Mouse (Mus musculus) C2C12 (cell line): ENCODE results near the gene Ppp1r2. TPM values are rescaled to one million over a fixed set of nuclear protein-coding genes. Genes with fewer than 3 reads are reported as not detected.

Experiments used
- H3K27me3 ChIP-seq: one replicate; pipeline ENCODE4 v1.6.1; 2011; ENCODE audit not compliant: control insufficient read depth, insufficient read depth, insufficient read length
- H3K36me3 ChIP-seq: one replicate; pipeline ENCODE4 v1.6.1; 2011; ENCODE audit not compliant: control insufficient read depth, insufficient read depth
- H3K4me3 ChIP-seq: one replicate; pipeline ENCODE4 v1.5.1; 2011; ENCODE audit warnings: mild to moderate bottlenecking, control low read depth; ENCODE audit not compliant: poor library complexity, insufficient read depth, severe bottlenecking
- H3K79me2 ChIP-seq: one replicate; pipeline ENCODE4 v1.6.1; 2011; ENCODE audit not compliant: control insufficient read depth, insufficient read depth
- H3K79me3 ChIP-seq: one replicate; pipeline ENCODE4 v1.6.1; 2011; ENCODE audit warnings: low read depth, control low read depth
- H3ac ChIP-seq: one replicate; pipeline ENCODE3; 2011; ENCODE audit warnings: low read depth; ENCODE audit not compliant: control insufficient read depth, insufficient read length
- CEBPB ChIP-seq: IDR thresholded peaks from one replicate; pipeline ENCODE4 v1.6.1; 2011; ENCODE audit warnings: low read depth, mild to moderate bottlenecking, control low read depth, moderate library complexity
- CTCF ChIP-seq: IDR thresholded peaks from one replicate; pipeline ENCODE4 v1.5.1; 2011; ENCODE audit not compliant: control insufficient read depth, insufficient read depth, insufficient read length
- FOSL1 ChIP-seq: IDR thresholded peaks from one replicate; pipeline ENCODE4 v1.8.0; 2011; ENCODE audit warnings: mild to moderate bottlenecking, low read length; ENCODE audit not compliant: poor library complexity, insufficient read depth, severe bottlenecking
- MAX ChIP-seq: IDR thresholded peaks from one replicate; pipeline ENCODE4 v1.6.1; 2011; ENCODE audit warnings: mild to moderate bottlenecking, control low read depth
- MYOD1 ChIP-seq: IDR thresholded peaks from one replicate; pipeline ENCODE4 v1.6.1; 2011; ENCODE audit warnings: low read depth; ENCODE audit not compliant: control insufficient read depth, insufficient read length
- MYOG ChIP-seq: IDR thresholded peaks from one replicate; pipeline ENCODE4 v1.6.1; 2011; ENCODE audit not compliant: control insufficient read depth, insufficient read length; ENCODE audit errors: extremely low read depth
- USF1 ChIP-seq: IDR thresholded peaks from one replicate; pipeline ENCODE4 v1.6.1; 2011; ENCODE audit warnings: low read depth, mild to moderate bottlenecking, control low read depth, moderate library complexity
- polyA plus RNA-seq: library from polyadenylated mRNA; unstranded; fragments of >200 nt; fragmentation: generic; extraction: Trizol; gene quantifications from one replicate; pipeline ENCODE4 v1.2.1, GENCODE M21; 2012; ENCODE audit warnings: missing spikeins

Ppp1r2 gene
- polyA plus RNA-seq, 1 experiment = 39.9 TPM

DNA sequence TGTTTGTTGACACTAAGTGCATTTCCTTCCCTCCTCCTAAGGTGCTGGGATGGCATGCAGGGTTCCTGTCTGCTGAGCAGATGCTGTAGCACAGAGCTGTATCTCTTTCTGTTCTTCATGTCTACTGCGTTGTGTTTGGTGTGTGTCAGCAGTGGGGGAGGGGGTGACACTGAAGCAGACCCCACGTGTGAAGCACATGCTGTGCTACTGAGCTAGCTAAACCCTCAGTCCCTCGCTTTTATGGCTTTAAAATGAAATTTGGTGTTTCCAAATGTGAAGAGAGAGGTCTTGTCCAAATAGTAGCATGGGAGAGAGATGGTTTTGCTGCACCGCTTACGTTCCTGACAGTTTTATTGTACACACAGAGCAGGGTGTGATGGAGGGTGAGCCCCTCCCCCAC lies 43.5 kb downstream of the Ppp1r2 start:
- H3K4me3 ChIP-seq = no peak overlapping the region
- H3K79me2 ChIP-seq = no peaks in the 10 kb centered on the region
- H3K36me3 ChIP-seq = no peaks in the 10 kb centered on the region
- no peaks in the 10 kb centered on the region for H3K79me3 ChIP-seq
- no peak overlapping the region for H3ac ChIP-seq
- no peaks in the 10 kb centered on the region for H3K27me3 ChIP-seq
- TF ChIP-seq MAX (no peak), CTCF (no peak), MYOG (no peak), CEBPB (no peak), MYOD1 (no peak)

GRCm38 (mm10) chr16:31227746-31228145 lies 47.3 kb downstream of the Ppp1r2 start:
- no peaks in the 10 kb centered on the region for H3K36me3 ChIP-seq
- no peaks in the 10 kb centered on the region for H3K27me3 ChIP-seq
- no peak overlapping the region for H3ac ChIP-seq
- H3K79me3 ChIP-seq = no peaks in the 10 kb centered on the region
- H3K4me3 ChIP-seq = no peak overlapping the region
- no peak for TF ChIP-seq MYOD1
- TF ChIP-seq CEBPB = no peak
- no peak for TF ChIP-seq CTCF
- TF ChIP-seq USF1 = no peak
- no peak for TF ChIP-seq MYOG
- no peak for TF ChIP-seq MAX
- TF ChIP-seq FOSL1 = no peak
- no peaks in the 10 kb centered on the region for H3K79me2 ChIP-seq

DNA sequence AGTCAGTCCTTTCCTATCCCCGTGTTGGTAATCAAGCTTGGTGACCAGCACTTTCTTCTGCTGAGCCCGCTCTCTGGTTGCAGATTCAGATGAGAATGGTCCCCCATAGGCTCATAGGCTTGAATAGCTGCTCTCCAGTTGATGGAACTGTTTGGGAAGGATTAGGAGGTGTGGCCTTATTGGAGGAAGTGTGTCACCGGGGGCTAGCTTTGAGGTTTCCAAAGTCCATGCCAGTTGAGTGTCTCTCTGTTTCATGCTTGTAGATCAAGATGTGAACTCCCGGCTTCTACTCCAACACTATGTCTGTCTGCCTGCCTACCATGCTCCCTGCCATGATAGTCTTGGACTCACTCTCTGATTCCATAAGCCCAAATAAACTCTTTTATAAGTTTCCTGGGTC lies 59.8 kb downstream of the Ppp1r2 start:
- no peak overlapping the region for H3ac ChIP-seq
- H3K36me3 ChIP-seq = no peaks in the 10 kb centered on the region
- no peak overlapping the region for H3K4me3 ChIP-seq
- no peaks in the 10 kb centered on the region for H3K79me3 ChIP-seq
- TF ChIP-seq MYOD1 = no peak
- TF ChIP-seq MYOG = no peak
- no peak for TF ChIP-seq CTCF
- TF ChIP-seq FOSL1 = no peak
- no peak for TF ChIP-seq USF1
- TF ChIP-seq MAX = no peak
- no peak for TF ChIP-seq CEBPB
- no peaks in the 10 kb centered on the region for H3K79me2 ChIP-seq
- no peaks in the 10 kb centered on the region for H3K27me3 ChIP-seq

- Histone ChIP-seq H3K79me2 (no peaks in the 10 kb centered on the region), H3K79me3 (no peaks in the 10 kb centered on the region), H3ac (no peak overlapping the region), H3K27me3 (no peaks in the 10 kb centered on the region), H3K4me3 (no peak overlapping the region), H3K36me3 (no peaks in the 10 kb centered on the region)
- no peak for TF ChIP-seq USF1
- TF ChIP-seq CEBPB = no peak
- no peak for TF ChIP-seq MYOD1
- TF ChIP-seq CTCF = no peak
- TF ChIP-seq MYOG = no peak
- TF ChIP-seq MAX = no peak
- no peak for TF ChIP-seq FOSL1
Observed at GRCm38 (mm10) chr16:31213463-31213862, 61.6 kb downstream of the Ppp1r2 start.

DNA sequence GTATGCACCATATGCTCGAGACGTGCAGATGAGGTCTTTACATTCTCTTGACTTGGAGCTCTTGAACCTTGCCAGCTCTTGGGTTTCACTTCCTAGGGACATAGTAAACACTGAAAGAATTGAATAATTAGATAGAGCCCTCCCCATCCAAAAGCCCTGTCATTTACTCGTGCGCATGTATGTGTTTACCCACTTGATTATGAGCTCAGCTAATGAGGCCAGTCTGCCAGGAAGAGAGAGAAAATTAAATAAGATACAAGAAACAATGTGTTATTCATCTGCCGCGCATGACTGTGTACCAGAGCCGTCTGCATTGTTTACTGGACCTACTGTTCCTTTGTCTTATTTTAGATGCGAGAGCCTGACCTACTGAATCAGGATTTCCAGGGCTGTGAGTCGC lies 63.6 kb downstream of the Ppp1r2 start:
- H3K36me3 ChIP-seq = no peaks in the 10 kb centered on the region
- no peaks in the 10 kb centered on the region for H3K79me3 ChIP-seq
- no peaks in the 10 kb centered on the region for H3K27me3 ChIP-seq
- no peak overlapping the region for H3K4me3 ChIP-seq
- no peak for TF ChIP-seq USF1
- no peak for TF ChIP-seq CEBPB
- TF ChIP-seq MAX = no peak
- no peak for TF ChIP-seq MYOG
- TF ChIP-seq MYOD1 = no peak
- H3ac ChIP-seq = no peak overlapping the region
- no peaks in the 10 kb centered on the region for H3K79me2 ChIP-seq

DNA sequence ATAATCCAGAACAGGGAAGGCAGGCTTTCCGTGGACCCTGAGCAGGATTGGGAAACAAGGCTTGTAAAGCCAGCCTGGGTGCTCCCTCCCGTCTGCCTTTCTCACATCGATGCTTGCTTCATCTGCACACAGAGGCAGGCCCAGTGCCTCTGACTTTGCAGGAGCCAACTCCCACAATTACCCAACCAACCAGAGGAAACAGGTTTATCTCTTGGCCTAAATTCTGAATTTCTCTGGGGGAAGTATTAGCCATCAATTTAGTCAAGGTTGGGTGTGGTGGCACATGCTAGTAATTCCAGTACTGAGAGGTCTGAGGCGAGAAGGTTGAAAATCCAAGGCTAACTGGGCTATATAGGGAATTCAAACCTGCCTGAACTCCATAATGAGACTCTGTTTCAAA lies 64.6 kb downstream of the Ppp1r2 start:
- H3K4me3 ChIP-seq = no peak overlapping the region
- H3K36me3 ChIP-seq = no peaks in the 10 kb centered on the region
- no peaks in the 10 kb centered on the region for H3K27me3 ChIP-seq
- no peaks in the 10 kb centered on the region for H3K79me2 ChIP-seq
- H3ac ChIP-seq = no peak overlapping the region
- no peaks in the 10 kb centered on the region for H3K79me3 ChIP-seq
- TF ChIP-seq CTCF (no peak), MYOD1 (no peak), CEBPB (no peak), MAX (no peak), MYOG (no peak), FOSL1 (no peak), USF1 (no peak)

GRCm38 (mm10) chr16:31209911-31210310 lies 65.2 kb downstream of the Ppp1r2 start:
- no peak for TF ChIP-seq MAX
- TF ChIP-seq CTCF = no peak
- TF ChIP-seq MYOG = no peak
- TF ChIP-seq CEBPB = no peak
- TF ChIP-seq FOSL1 = no peak
- TF ChIP-seq MYOD1 = no peak
- H3K79me2 ChIP-seq = no peaks in the 10 kb centered on the region
- no peaks in the 10 kb centered on the region for H3K27me3 ChIP-seq
- H3K4me3 ChIP-seq = no peak overlapping the region
- no peak overlapping the region for H3ac ChIP-seq
- H3K36me3 ChIP-seq = no peaks in the 10 kb centered on the region
- H3K79me3 ChIP-seq = no peaks in the 10 kb centered on the region
